Mouse (Mus musculus) spleen, embryonic (tissue): Measurements from ENCODE around the gene Ccdc170.
"Not testable (repeated sequence)": the region's sequence is repeated elsewhere in the genome, so short reads cannot be mapped to it uniquely, and the experiment has no call there.

ENCODE experiments used
- CTCF ChIA-PET: fragments of 350-600 bp; sonication (Branson Sonifier 250); formaldehyde crosslinking; loops from one replicate; lab custom pipeline; 2022; lab: Charles Lee

The Ccdc170 gene

DNA sequence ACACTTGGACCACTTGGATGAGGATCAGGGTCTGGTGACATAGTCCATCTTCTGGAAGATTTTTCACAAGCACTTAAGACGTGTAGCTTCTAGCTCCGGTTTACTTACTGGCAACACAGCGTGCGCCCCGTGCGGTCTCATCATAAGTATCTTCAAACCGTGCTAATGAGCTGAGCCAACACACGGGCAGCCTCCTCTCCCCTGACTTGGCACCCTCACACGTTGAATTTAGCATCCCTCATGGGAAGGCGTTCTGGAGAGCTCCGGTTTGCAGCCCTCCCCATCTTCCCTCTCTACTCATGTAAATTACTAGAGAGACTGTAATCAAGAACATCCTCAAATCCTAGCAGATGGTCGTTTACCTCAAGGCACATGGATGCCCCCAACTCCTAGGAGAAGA is 116.6 kb downstream of the Ccdc170 start:
- CTCF ChIA-PET: no interaction called here

DNA sequence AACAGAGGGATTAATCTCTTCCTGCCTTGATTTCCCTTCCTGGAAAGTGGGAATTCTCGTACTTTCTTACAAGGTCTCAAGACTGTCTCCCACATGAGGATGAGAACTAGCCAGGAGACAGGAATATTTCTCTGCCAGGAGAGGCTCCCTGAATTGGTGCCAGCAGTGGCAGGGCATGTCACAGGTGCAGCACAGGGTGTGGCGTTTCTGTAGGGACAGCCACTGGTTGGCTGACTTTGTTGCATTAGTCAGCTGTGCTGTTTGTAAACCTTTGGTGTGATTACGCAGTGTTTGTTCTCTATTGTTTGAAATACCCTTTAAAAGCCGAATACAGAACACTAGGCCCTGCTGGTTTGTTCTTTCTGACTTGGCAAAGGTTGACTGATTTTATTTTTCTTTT is 117.3 kb downstream of the Ccdc170 start:
- CTCF ChIA-PET: no interaction called here

DNA sequence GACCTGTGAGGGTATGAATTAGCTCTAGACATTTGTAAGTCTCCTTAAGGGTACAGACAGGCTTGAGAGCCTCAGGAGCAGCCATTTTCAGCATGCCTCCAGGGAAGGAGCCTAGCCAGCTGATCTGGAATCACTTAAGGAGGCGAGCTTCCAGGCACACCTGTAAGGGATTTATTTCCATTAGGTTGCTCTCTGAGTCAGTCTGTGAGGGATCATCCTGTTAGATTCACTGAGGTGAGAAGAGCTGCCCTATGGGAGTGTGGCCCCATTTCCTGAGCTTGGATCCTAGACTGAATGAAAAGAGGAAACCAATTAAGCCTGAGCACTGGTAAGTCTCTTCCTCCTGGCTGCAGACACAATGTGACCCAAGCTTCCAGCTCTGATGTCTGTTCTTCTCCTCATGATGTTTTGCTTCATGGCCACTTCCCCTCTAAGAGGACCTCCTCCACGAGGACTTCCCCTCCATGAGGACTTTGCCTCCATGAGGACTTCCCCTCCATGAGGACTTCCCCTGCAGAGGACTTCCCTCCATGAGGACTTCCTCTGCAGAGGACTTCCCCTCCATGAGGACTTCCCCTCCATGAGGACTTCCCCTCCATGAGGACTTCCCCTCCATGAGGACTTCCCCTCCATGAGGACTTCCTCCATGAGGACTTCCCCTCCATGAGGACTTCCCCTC is 118.6 kb downstream of the Ccdc170 start:
- CTCF ChIA-PET: no interaction called here

DNA sequence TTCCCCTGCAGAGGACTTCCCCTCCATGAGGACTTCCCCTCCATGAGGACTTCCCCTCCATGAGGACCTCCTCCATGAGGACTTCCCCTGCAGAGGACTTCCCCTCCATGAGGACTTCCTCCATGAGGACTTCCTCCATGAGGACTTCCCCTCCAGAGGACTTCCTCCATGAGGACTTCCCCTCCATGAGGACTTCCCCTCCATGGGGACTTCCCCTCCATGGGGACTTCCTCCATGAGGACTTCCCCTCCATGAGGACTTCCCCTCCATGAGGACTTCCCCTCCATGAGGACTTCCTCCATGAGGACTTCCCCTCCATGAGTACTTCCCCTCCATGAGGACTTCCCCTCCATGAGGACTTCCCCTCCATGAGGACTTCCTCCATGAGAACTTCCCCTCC is 119.3 kb downstream of the Ccdc170 start:
- CTCF ChIA-PET: not testable (repeated sequence)

DNA sequence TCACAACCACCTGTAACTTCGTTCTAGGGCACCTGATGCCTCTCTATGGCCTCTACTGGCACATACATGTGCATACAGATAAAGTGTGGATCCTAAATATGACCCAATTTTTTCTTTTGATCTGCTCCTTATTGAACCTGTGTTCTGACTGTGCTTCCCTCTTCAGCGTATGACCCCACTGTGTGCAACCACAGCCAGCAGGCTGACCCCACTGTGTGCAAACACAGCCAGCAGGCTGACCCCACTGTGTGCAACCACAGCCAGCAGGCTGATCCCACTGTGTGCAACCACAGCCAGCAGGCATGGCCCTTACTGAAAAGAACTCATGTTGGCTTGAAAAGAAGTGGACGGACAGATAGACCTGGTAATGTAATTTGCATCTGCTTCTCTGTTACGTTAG is 120.2 kb downstream of the Ccdc170 start:
- CTCF ChIA-PET: interaction anchor here (0.6 kb wide), 1 partner anchor 183 kb away, joined by 3 read pairs; no protein-coding TSS in a partner anchor

DNA sequence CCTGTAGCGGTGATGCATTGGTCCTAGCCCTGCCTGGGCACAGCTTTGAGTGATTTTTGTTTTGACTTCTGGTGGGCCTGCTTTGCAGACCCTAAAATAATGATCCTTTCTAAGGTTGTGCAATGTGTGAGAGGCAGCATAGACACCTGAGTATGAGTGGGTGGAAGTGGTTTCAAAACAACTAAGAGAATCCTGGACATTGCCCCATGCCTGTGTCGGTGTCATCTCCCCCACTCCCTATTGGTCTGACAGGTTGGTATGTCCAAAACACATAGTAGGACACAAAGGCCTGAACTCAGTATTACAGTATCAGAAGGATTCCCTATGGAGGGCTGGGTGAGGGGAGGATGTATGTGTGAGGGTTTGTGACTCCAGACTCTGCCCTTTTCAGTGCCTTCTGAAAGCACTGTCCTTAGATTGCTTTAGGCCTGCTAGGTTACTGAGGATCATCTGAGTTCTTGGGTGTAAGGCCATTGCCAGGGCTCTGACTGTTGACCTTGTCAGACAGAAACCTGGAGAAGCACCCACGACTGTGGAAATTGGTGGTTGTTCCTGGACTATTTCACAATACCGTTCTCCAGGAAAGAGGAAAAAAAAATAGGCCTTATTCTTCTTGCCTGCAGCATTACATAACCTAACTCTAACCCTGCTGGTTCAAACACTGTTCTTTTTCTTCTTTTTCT is 122.4 kb downstream of the Ccdc170 start:
- CTCF ChIA-PET: no interaction called here

DNA sequence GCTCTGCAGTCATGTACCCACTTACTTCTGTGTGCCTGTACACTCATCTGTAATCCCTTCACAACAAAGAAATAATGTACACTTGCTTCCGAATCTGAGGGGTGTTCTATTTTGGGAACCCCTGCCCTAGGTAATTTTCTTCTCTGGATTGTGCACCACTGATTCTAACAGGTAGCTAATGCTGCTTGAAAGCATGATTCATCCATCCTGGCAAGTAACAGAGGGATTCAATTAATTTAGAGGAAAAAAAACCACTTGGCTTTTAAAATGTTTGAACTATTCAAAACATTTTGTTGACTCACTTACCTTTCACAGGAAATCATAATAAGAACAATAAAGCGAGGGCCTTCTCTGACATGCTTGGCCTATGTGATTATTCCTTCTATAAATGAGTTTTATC is 127.9 kb downstream of the Ccdc170 start:
- CTCF ChIA-PET: interaction anchor here (0.7 kb wide), 1 partner anchor 1136 kb away, joined by 11 read pairs; no protein-coding TSS in a partner anchor

DNA sequence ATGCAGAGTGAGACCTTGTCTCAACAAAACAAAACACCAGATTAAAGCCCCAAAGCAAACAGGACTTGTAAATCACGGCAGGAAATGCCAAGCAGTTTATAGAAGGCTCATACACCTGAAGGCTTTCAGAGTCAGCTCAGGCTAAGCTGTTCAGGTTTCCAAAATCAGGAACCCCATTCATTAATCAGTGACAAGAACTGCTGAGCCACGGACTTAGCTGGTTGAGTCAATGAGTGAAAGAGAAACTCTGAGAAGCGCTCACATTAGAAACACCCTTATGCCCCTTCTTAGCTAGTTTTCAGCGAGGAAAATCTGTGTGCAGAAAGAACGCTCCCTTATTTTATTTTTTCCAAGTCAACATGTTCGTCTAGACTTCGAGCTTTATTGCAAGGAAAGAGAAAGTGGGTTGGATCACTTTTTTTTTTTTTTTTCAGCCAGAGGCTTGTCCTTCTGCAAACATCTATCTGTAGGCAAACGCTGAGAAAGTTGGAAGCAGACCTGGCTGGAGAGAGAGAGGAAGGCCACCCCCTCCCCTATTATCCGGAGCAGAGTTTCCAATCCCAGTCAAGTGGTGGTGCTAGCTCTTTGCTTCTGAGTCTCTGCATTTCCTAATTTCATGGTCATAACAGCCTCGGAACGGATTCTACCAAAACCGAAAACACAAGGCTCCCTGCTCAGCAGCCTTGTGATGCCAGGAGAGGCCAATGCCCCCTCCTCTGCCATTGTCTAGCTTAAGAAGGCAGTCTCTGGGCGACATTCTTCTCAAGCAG is 129.3 kb downstream of the Ccdc170 start, which contains the start of gene Esr1:
Gene Esr1, plus strand, starts transcription at position 208 of the 770 bp plus-strand sequence.
- CTCF ChIA-PET: interaction anchor here (0.6 to 0.7 kb wide), 5 partner anchors 18 to 188 kb away, joined by 3 to 7 read pairs (median 4); no protein-coding TSS in a partner anchor
